8 mouse cellular contexts compared by ENCODE assay signal in the genomic region with DNA sequence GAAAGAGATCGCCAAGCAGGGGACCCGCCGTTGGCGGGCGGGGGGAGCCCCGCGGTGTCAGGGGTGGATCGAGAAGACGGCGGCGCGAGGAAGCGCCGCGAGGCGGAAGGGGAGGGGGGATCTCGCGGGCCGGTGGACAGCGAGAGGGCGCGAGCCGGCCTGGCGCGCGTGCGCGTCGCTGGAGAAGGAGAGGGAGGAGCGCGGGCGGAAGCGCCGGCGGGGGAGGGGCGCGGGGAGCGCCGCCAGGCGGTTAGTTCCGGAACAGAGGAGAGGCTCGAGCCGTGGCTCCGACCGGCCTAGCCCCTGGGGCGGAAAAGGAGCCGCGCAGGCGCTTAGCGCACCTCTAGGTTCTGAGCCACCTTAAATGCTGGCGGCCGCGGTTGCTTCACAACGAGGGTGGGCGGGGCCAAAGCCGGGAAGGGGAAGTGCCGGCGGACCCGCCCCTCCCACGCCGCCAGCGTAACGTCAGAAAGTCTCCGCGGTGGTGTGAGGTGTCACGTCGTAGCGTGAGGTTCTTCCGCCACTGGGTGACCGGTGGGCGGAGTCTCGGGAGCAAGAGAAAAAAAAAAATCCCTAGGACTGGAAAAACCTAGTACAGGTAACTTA. TPM values are rescaled to one million over a fixed set of nuclear protein-coding genes. Genes with fewer than 3 reads are reported as not detected.
DNase-seq lines count a peak whose midpoint lies in the region; ATAC-seq lines count a peak whose summit lies in the region.

Gene Atxn2l, minus strand, starts transcription at position 165 of the 606 bp plus-strand sequence.

- H3K9ac ChIP-seq in forebrain, embryonic 14.5 days (ENCODE audit: low read length), result peak within 1 kb of the TSS; percentile 99
- peak within 1 kb of the TSS; percentile 100 for H3K9ac ChIP-seq in neural tube, embryonic 15.5 days (replicated peaks)

- H3K4me3 ChIP-seq in forebrain, embryonic 14.5 days (ENCODE audit: low read depth, low read length), result peak within 1 kb of the TSS; percentile 100
- H3K4me3 ChIP-seq in neural tube, embryonic 15.5 days (replicated peaks), result peak within 1 kb of the TSS; percentile 76

- H3K27ac ChIP-seq in forebrain, embryonic 14.5 days (ENCODE audit: low read depth, low read length), result peak within 1 kb of the TSS; percentile 98
- H3K27ac ChIP-seq in neural tube, embryonic 15.5 days (replicated peaks), result peak within 1 kb of the TSS; percentile 97

- H3K36me3 ChIP-seq in forebrain, embryonic 14.5 days (ENCODE audit: control insufficient read depth, insufficient read depth, low read length), result peaks cover 29% of the 10 kb centered on the region
- H3K36me3 ChIP-seq in neural tube, embryonic 15.5 days, result peaks cover 28% of the 10 kb centered on the region

- H3K4me1 ChIP-seq in forebrain, embryonic 14.5 days (ENCODE audit: control insufficient read depth, insufficient read depth, low read length), result peaks cover 11% of the 10 kb centered on the region
- H3K4me1 ChIP-seq in neural tube, embryonic 15.5 days, result peaks cover 29% of the 10 kb centered on the region

- no peaks in the 10 kb centered on the region for H3K9me3 ChIP-seq in forebrain, embryonic 14.5 days (replicated peaks; ENCODE audit: control insufficient read depth, low read length)
- H3K9me3 ChIP-seq in neural tube, embryonic 15.5 days (replicated peaks), result no peaks in the 10 kb centered on the region

- peak within 1 kb of the TSS; percentile 67 for H3K4me2 ChIP-seq in forebrain, embryonic 14.5 days (ENCODE audit: low read length)
- H3K4me2 ChIP-seq in neural tube, embryonic 15.5 days, result peak within 1 kb of the TSS; percentile 80

- DNase-seq in ES-CJ7 (ENCODE audit: low read depth, low spot score), result peak; percentile 99
- DNase-seq in cerebellum, adult 11 months, result peak; percentile 99
- peak; percentile 99 for DNase-seq in forebrain, embryonic 14.5 days (ENCODE audit: low spot score)
- peak; percentile 99 for DNase-seq in heart, postnatal 14 days
- peak; percentile 99 for DNase-seq in layer of hippocampus, adult 11-12 months (ENCODE audit: low spot score)
- DNase-seq in lung, adult 18-20 months, result peak; percentile 98
- DNase-seq in testis, postnatal 14 days (ENCODE audit: low spot score), result peak; percentile 99

- no peaks in the 10 kb centered on the region for H3K27me3 ChIP-seq in forebrain, embryonic 14.5 days (replicated peaks; ENCODE audit: control insufficient read depth, insufficient read depth, low read length)
- no peaks in the 10 kb centered on the region for H3K27me3 ChIP-seq in neural tube, embryonic 15.5 days (replicated peaks)

- intact Hi-C loops in heart, postnatal 14 days (cut with DNase I), result no loop called here

- peak; percentile 87 for ATAC-seq in forebrain, embryonic 14.5 days
- ATAC-seq in neural tube, embryonic 15.5 days (ENCODE audit: low FRiP score), result peak; percentile 89

- under 1% methylated on average over 64 of the region's 72 CpGs for WGBS in forebrain, embryonic 14.5 days
- WGBS in neural tube, embryonic 15.5 days, result 0% methylated on average over 51 of the region's 72 CpGs

RNA-seq across cellular contexts. Expression of gene Atxn2l, which starts in this region (rescaled TPM):
- 36.5 and 46.3 TPM in 2 replicates for polyA plus RNA-seq in forebrain, embryonic 14.5 days (2014; fragmentation: Nextera tagmentation; extraction: Ambion mirVana)
- 10 to 100 TPM; 44.6 to 47.1 TPM for total RNA-seq in heart, postnatal 14 days (2021)
- polyA plus RNA-seq in neural tube, embryonic 15.5 days (2015; fragmentation: Nextera tagmentation; extraction: Ambion mirVana), result 66.0 and 69.5 TPM in 2 replicates

Comparison
In these comparisons a context has a peak if more than half of its experiments do, and no peak if none do; other contexts are left out.
1. Peak in every context shown above with its lines: DNase-seq, ATAC-seq, H3K4me3 ChIP-seq and H3K27ac ChIP-seq.